Mouse (Mus musculus): ENCODE measurements around the gene 4931409K22Rik. TPM values are rescaled to one million over a fixed set of nuclear protein-coding genes. Genes with fewer than 3 reads are reported as not detected.

The 4931409K22Rik gene
- polyA plus RNA-seq, 1 experiment = not detected

GRCm38 (mm10) chr5:24500851-24501250 lies 55.8 kb downstream of the 4931409K22Rik start:
- H3K27me3 ChIP-seq (ENCODE audit: control insufficient read depth, insufficient read depth, insufficient read length) = no peaks in the 10 kb centered on the region
- H3K79me2 ChIP-seq (ENCODE audit: control insufficient read depth, insufficient read depth) = no peaks in the 10 kb centered on the region
- H3ac ChIP-seq (ENCODE audit: control insufficient read depth, insufficient read length) = no peak overlapping the region
- H3K36me3 ChIP-seq (ENCODE audit: control insufficient read depth, insufficient read depth) = no peaks in the 10 kb centered on the region
- H3K4me2 ChIP-seq (ENCODE audit: low read depth) = no peak overlapping the region
- TF ChIP-seq TCF3 (IDR thresholded peaks at IDR 0.05; ENCODE audit: insufficient read length, low read depth) (no peak), REST (IDR thresholded peaks at IDR 0.05; ENCODE audit: insufficient read depth, insufficient read length) (no peak), TCF12 (IDR thresholded peaks at IDR 0.05; ENCODE audit: insufficient read depth, poor library complexity, severe bottlenecking) (no peak), MYOG (IDR thresholded peaks at IDR 0.05; ENCODE audit: control insufficient read depth in 1 of 3, insufficient read depth in 1 of 3, insufficient read length in 2 of 3, low read depth in 2 of 3) (no peak), POLR2AphosphoS2 (IDR thresholded peaks at IDR 0.05; ENCODE audit: insufficient read length, low read depth) (peak; percentile 60), E2F4 (IDR thresholded peaks at IDR 0.05; ENCODE audit: insufficient read depth) (no peak), CEBPB (IDR thresholded peaks at IDR 0.05; ENCODE audit: insufficient read depth, poor library complexity, severe bottlenecking) (no peak), POLR2A (IDR thresholded peaks at IDR 0.05; ENCODE audit: insufficient read length, low read depth) (no peak), MYOD1 (IDR thresholded peaks at IDR 0.05; ENCODE audit: control insufficient read depth in 1 of 3, insufficient read length in 2 of 3, low read depth in 2 of 3) (peak in 2 of 3 experiments; percentile 23 to 24), SRF (IDR thresholded peaks at IDR 0.05; ENCODE audit: control insufficient read depth, insufficient read length, low read depth) (no peak), MAX (IDR thresholded peaks at IDR 0.05; ENCODE audit: low read depth) (no peak), USF1 (IDR thresholded peaks at IDR 0.05; ENCODE audit: low read depth) (no peak)
- H3K4me3 ChIP-seq = no peak overlapping the region

- Histone ChIP-seq H3ac (ENCODE audit: control insufficient read depth, insufficient read length) (no peak overlapping the region), H3K79me2 (ENCODE audit: control insufficient read depth, insufficient read depth) (no peaks in the 10 kb centered on the region), H3K4me3 (no peak overlapping the region), H3K36me3 (ENCODE audit: control insufficient read depth, insufficient read depth) (peaks cover 10% of the 10 kb centered on the region), H3K4me2 (ENCODE audit: low read depth) (no peak overlapping the region), H3K27me3 (ENCODE audit: control insufficient read depth, insufficient read depth, insufficient read length) (no peaks in the 10 kb centered on the region)
- TF ChIP-seq POLR2A (IDR thresholded peaks at IDR 0.05; ENCODE audit: insufficient read length, low read depth) (no peak), TCF12 (IDR thresholded peaks at IDR 0.05; ENCODE audit: insufficient read depth, poor library complexity, severe bottlenecking) (no peak), CEBPB (IDR thresholded peaks at IDR 0.05; ENCODE audit: insufficient read depth, poor library complexity, severe bottlenecking) (no peak), E2F4 (IDR thresholded peaks at IDR 0.05; ENCODE audit: insufficient read depth) (no peak), SRF (IDR thresholded peaks at IDR 0.05; ENCODE audit: control insufficient read depth, insufficient read length, low read depth) (no peak), POLR2AphosphoS2 (IDR thresholded peaks at IDR 0.05; ENCODE audit: insufficient read length, low read depth) (no peak), REST (IDR thresholded peaks at IDR 0.05; ENCODE audit: insufficient read depth, insufficient read length) (no peak), MAX (IDR thresholded peaks at IDR 0.05; ENCODE audit: low read depth) (no peak), TCF3 (IDR thresholded peaks at IDR 0.05; ENCODE audit: insufficient read length, low read depth) (no peak), MYOD1 (IDR thresholded peaks at IDR 0.05; ENCODE audit: control insufficient read depth in 1 of 3, insufficient read length in 2 of 3, low read depth in 2 of 3) (no peak)
Observed at GRCm38 (mm10) chr5:24499113-24499512, 57.5 kb downstream of the 4931409K22Rik start.

GRCm38 (mm10) chr5:24497526-24497925 lies 59.1 kb downstream of the 4931409K22Rik start:
- Histone ChIP-seq H3K36me3 (ENCODE audit: control insufficient read depth, insufficient read depth) (peaks cover 10% of the 10 kb centered on the region), H3K79me2 (ENCODE audit: control insufficient read depth, insufficient read depth) (no peaks in the 10 kb centered on the region), H3K4me3 (no peak overlapping the region), H3K4me2 (ENCODE audit: low read depth) (no peak overlapping the region), H3K27me3 (ENCODE audit: control insufficient read depth, insufficient read depth, insufficient read length) (no peaks in the 10 kb centered on the region), H3ac (ENCODE audit: control insufficient read depth, insufficient read length) (no peak overlapping the region)
- TF ChIP-seq MYOG (IDR thresholded peaks at IDR 0.05; ENCODE audit: control insufficient read depth in 1 of 3, insufficient read depth in 1 of 3, insufficient read length in 2 of 3, low read depth in 2 of 3) (no peak), TCF12 (IDR thresholded peaks at IDR 0.05; ENCODE audit: insufficient read depth, poor library complexity, severe bottlenecking) (no peak), E2F4 (IDR thresholded peaks at IDR 0.05; ENCODE audit: insufficient read depth) (no peak), USF1 (IDR thresholded peaks at IDR 0.05; ENCODE audit: low read depth) (no peak), SRF (IDR thresholded peaks at IDR 0.05; ENCODE audit: control insufficient read depth, insufficient read length, low read depth) (no peak), MAX (IDR thresholded peaks at IDR 0.05; ENCODE audit: low read depth) (no peak), POLR2A (IDR thresholded peaks at IDR 0.05; ENCODE audit: insufficient read length, low read depth) (no peak), POLR2AphosphoS2 (IDR thresholded peaks at IDR 0.05; ENCODE audit: insufficient read length, low read depth) (no peak), MYOD1 (IDR thresholded peaks at IDR 0.05; ENCODE audit: control insufficient read depth in 1 of 3, insufficient read length in 2 of 3, low read depth in 2 of 3) (no peak)

- H3K27me3 ChIP-seq (ENCODE audit: control insufficient read depth, insufficient read depth, insufficient read length) = no peaks in the 10 kb centered on the region
Observed at GRCm38 (mm10) chr5:24496756-24497155, 59.9 kb downstream of the 4931409K22Rik start.

GRCm38 (mm10) chr5:24495019-24495418 lies 61.6 kb downstream of the 4931409K22Rik start:
- Histone ChIP-seq H3ac (ENCODE audit: control insufficient read depth, insufficient read length) (no peak overlapping the region), H3K36me3 (ENCODE audit: control insufficient read depth, insufficient read depth) (peaks cover 10% of the 10 kb centered on the region), H3K4me3 (no peak overlapping the region), H3K79me2 (ENCODE audit: control insufficient read depth, insufficient read depth) (no peaks in the 10 kb centered on the region), H3K4me2 (ENCODE audit: low read depth) (no peak overlapping the region), H3K27me3 (ENCODE audit: control insufficient read depth, insufficient read depth, insufficient read length) (no peaks in the 10 kb centered on the region)
- no peak for TF ChIP-seq MAX (IDR thresholded peaks at IDR 0.05; ENCODE audit: low read depth)
- no peak for TF ChIP-seq MYOD1 (IDR thresholded peaks at IDR 0.05; ENCODE audit: control insufficient read depth in 1 of 3, insufficient read length in 2 of 3, low read depth in 2 of 3)
- no peak for TF ChIP-seq MYOG (IDR thresholded peaks at IDR 0.05; ENCODE audit: control insufficient read depth in 1 of 3, insufficient read depth in 1 of 3, insufficient read length in 2 of 3, low read depth in 2 of 3)
- TF ChIP-seq TCF3 (IDR thresholded peaks at IDR 0.05; ENCODE audit: insufficient read length, low read depth) = no peak
- TF ChIP-seq CEBPB (IDR thresholded peaks at IDR 0.05; ENCODE audit: insufficient read depth, poor library complexity, severe bottlenecking) = no peak
- no peak for TF ChIP-seq REST (IDR thresholded peaks at IDR 0.05; ENCODE audit: insufficient read depth, insufficient read length)
- no peak for TF ChIP-seq POLR2AphosphoS2 (IDR thresholded peaks at IDR 0.05; ENCODE audit: insufficient read length, low read depth)
- no peak for TF ChIP-seq TCF12 (IDR thresholded peaks at IDR 0.05; ENCODE audit: insufficient read depth, poor library complexity, severe bottlenecking)
- no peak for TF ChIP-seq USF1 (IDR thresholded peaks at IDR 0.05; ENCODE audit: low read depth)
- no peak for TF ChIP-seq E2F4 (IDR thresholded peaks at IDR 0.05; ENCODE audit: insufficient read depth)
- TF ChIP-seq SRF (IDR thresholded peaks at IDR 0.05; ENCODE audit: control insufficient read depth, insufficient read length, low read depth) = no peak
- no peak for TF ChIP-seq POLR2A (IDR thresholded peaks at IDR 0.05; ENCODE audit: insufficient read length, low read depth)

More at GRCm38 (mm10) chr5:24496756-24497155, 59.9 kb downstream of the 4931409K22Rik start:
- no peak overlapping the region for H3K4me3 ChIP-seq
- H3K79me2 ChIP-seq (ENCODE audit: control insufficient read depth, insufficient read depth) = no peaks in the 10 kb centered on the region
- H3ac ChIP-seq (ENCODE audit: control insufficient read depth, insufficient read length) = no peak overlapping the region
- peaks cover 10% of the 10 kb centered on the region for H3K36me3 ChIP-seq (ENCODE audit: control insufficient read depth, insufficient read depth)
- TF ChIP-seq POLR2A (IDR thresholded peaks at IDR 0.05; ENCODE audit: insufficient read length, low read depth) (no peak), MYOD1 (IDR thresholded peaks at IDR 0.05; ENCODE audit: control insufficient read depth in 1 of 3, insufficient read length in 2 of 3, low read depth in 2 of 3) (no peak)
- no peak overlapping the region for H3K4me2 ChIP-seq (ENCODE audit: low read depth)
